Mouse (Mus musculus) C2C12 (cell line): ENCODE results near the gene Arhgef19.

Source experiments
- CTCF ChIP-seq: IDR thresholded peaks from one replicate; pipeline ENCODE4 v1.5.1; 2011; ENCODE audit not compliant: control insufficient read depth, insufficient read depth, insufficient read length
- MYOD1 ChIP-seq: IDR thresholded peaks from one replicate; pipeline ENCODE4 v1.6.1; 2011; ENCODE audit warnings: low read depth; ENCODE audit not compliant: control insufficient read depth, insufficient read length
- MYOG ChIP-seq: IDR thresholded peaks from one replicate; pipeline ENCODE4 v1.6.1; 2011; ENCODE audit not compliant: control insufficient read depth, insufficient read length; ENCODE audit errors: extremely low read depth
- USF1 ChIP-seq: IDR thresholded peaks from one replicate; pipeline ENCODE4 v1.6.1; 2011; ENCODE audit warnings: low read depth, mild to moderate bottlenecking, control low read depth, moderate library complexity

- no peak for TF ChIP-seq CTCF
- no peak for TF ChIP-seq MYOG
- no peak for TF ChIP-seq MYOD1
- no peak for TF ChIP-seq USF1
These were observed 45.2 kb downstream of the Arhgef19 start for GRCm38 (mm10) chr4:141284486-141284885.
